Mouse (Mus musculus) embryonic fibroblast, embryonic 13.5 days (primary cell): ENCODE data around the gene Lcp1. TPM values are rescaled to one million over a fixed set of nuclear protein-coding genes. Genes with fewer than 3 reads are reported as not detected.

ENCODE experiments used
- H3K27ac ChIP-seq: 2 replicates; pipeline ENCODE4 v1.5.1; 2012; ENCODE audit warnings: low read length, control low read depth, inconsistent platforms; ENCODE audit not compliant: insufficient read depth
- H3K4me1 ChIP-seq: 2 replicates; pipeline ENCODE4 v1.6.1; 2011; ENCODE audit warnings: low read length; ENCODE audit not compliant: control insufficient read depth, insufficient read depth
- H3K4me3 ChIP-seq: 2 replicates; pipeline ENCODE4 v1.5.1; 2011; ENCODE audit warnings: mild to moderate bottlenecking, control low read depth, low read length; ENCODE audit not compliant: insufficient read depth
- CTCF ChIP-seq: IDR thresholded peaks from 2 replicates; pipeline ENCODE4 v1.5.1; 2011; ENCODE audit warnings: mild to moderate bottlenecking, control low read depth, low read length, moderate library complexity, borderline replicate concordance; ENCODE audit not compliant: insufficient read depth
- POLR2A ChIP-seq: IDR thresholded peaks from 2 replicates; pipeline ENCODE4 v1.6.1; 2011; ENCODE audit warnings: low read depth, mild to moderate bottlenecking, control low read depth, low read length, moderate library complexity
- polyA plus RNA-seq: library from polyadenylated mRNA; stranded (reverse); fragments of >200 nt; gene quantifications from 2 replicates; pipeline ENCODE4 v1.2.4, GENCODE M21; 2011; ENCODE audit warnings: low read depth; ENCODE audit not compliant: missing spikeins, insufficient read length

Gene Lcp1
- polyA plus RNA-seq, 1 experiment: 8.6 TPM

GRCm38 (mm10) chr14:75175781-75176180 lies 44.9 kb downstream of the Lcp1 start:
- Histone ChIP-seq H3K4me1 (no peaks in the 10 kb centered on the region), H3K4me3 (no peak overlapping the region)
- TF ChIP-seq POLR2A (no peak), CTCF (no peak)

GRCm38 (mm10) chr14:75176425-75177045 lies 45.6 kb downstream of the Lcp1 start:
- H3K4me1 ChIP-seq: no peaks in the 10 kb centered on the region
- no peak overlapping the region for H3K27ac ChIP-seq
- TF ChIP-seq POLR2A (no peak), CTCF (no peak)
- no peak overlapping the region for H3K4me3 ChIP-seq

More at GRCm38 (mm10) chr14:75175781-75176180, 44.9 kb downstream of the Lcp1 start:
- no peak overlapping the region for H3K27ac ChIP-seq

GRCm38 (mm10) chr14:75177400-75177799 lies 46.5 kb downstream of the Lcp1 start:
- Histone ChIP-seq H3K4me3 (no peak overlapping the region), H3K27ac (no peak overlapping the region), H3K4me1 (no peaks in the 10 kb centered on the region)
- TF ChIP-seq POLR2A (no peak), CTCF (no peak)

GRCm38 (mm10) chr14:75178384-75178793 lies 47.5 kb downstream of the Lcp1 start:
- TF ChIP-seq POLR2A (no peak), CTCF (no peak)
- no peak overlapping the region for H3K27ac ChIP-seq
- H3K4me1 ChIP-seq: no peaks in the 10 kb centered on the region
- H3K4me3 ChIP-seq: no peak overlapping the region

GRCm38 (mm10) chr14:75178801-75179211 lies 47.9 kb downstream of the Lcp1 start:
- H3K4me3 ChIP-seq: no peak overlapping the region
- H3K4me1 ChIP-seq: no peaks in the 10 kb centered on the region
- TF ChIP-seq CTCF: no peak
- no peak for TF ChIP-seq POLR2A
- H3K27ac ChIP-seq: no peak overlapping the region

GRCm38 (mm10) chr14:75179255-75179963 lies 48.5 kb downstream of the Lcp1 start:
- TF ChIP-seq POLR2A: no peak
- no peak for TF ChIP-seq CTCF
- Histone ChIP-seq H3K4me1 (no peaks in the 10 kb centered on the region), H3K4me3 (no peak overlapping the region), H3K27ac (no peak overlapping the region)

- H3K4me1 ChIP-seq: no peaks in the 10 kb centered on the region
- no peak overlapping the region for H3K27ac ChIP-seq
- TF ChIP-seq POLR2A: no peak
- no peak for TF ChIP-seq CTCF
- H3K4me3 ChIP-seq: no peak overlapping the region
Measured at GRCm38 (mm10) chr14:75180551-75180978, 49.7 kb downstream of the Lcp1 start.

- H3K27ac ChIP-seq: no peak overlapping the region
- H3K4me3 ChIP-seq: no peak overlapping the region
- no peaks in the 10 kb centered on the region for H3K4me1 ChIP-seq
- TF ChIP-seq CTCF (no peak), POLR2A (no peak)
Measured at GRCm38 (mm10) chr14:75181062-75181935, 50.4 kb downstream of the Lcp1 start.

- H3K4me3 ChIP-seq: no peak overlapping the region
- no peak overlapping the region for H3K27ac ChIP-seq
- TF ChIP-seq POLR2A (no peak), CTCF (no peak)
- no peaks in the 10 kb centered on the region for H3K4me1 ChIP-seq
Measured at GRCm38 (mm10) chr14:75182378-75182777, 51.5 kb downstream of the Lcp1 start.
